Comparison of ENCODE assay signal across 10 mouse cellular contexts in genomic region chr19:3320801-3321200, GRCm38 (mm10). TPM values are rescaled to one million over a fixed set of nuclear protein-coding genes. Genes with fewer than 3 reads are reported as not detected.
DNase-seq lines count a peak whose midpoint lies in the region; ATAC-seq and TF ChIP-seq lines count a peak whose summit lies in the region.
"Had no signal": no experiment of that assay in that cellular context is flagged by ENCODE, and none has a peak within 500 bp of the region (broad histone marks: within the 10 kb centered on the region; RNA-seq: fewer than 3 reads in every experiment).

No protein-coding gene starts in this region.

- no peaks in the 10 kb centered on the region for H3K36me3 ChIP-seq in lung, embryonic 14.5 days (ENCODE audit: insufficient read depth)
- H3K36me3 ChIP-seq: liver, embryonic 15.5 days had no signal

- no peak overlapping the region for H3K27ac ChIP-seq in cerebellum, adult 2 months (ENCODE audit: insufficient read depth, low read length)
- no peak overlapping the region for H3K27ac ChIP-seq in lung, embryonic 14.5 days (ENCODE audit: low read depth)
- H3K27ac ChIP-seq: hindbrain, embryonic 14.5 days; liver, embryonic 15.5 days had no signal

- H3K4me1 ChIP-seq in cerebellum, adult 2 months (ENCODE audit: control insufficient read depth, insufficient read depth, low read length) = no peaks in the 10 kb centered on the region
- H3K4me1 ChIP-seq in lung, embryonic 14.5 days (ENCODE audit: insufficient read depth) = peaks cover 10% of the 10 kb centered on the region

- no peak overlapping the region for H3K9ac ChIP-seq in lung, embryonic 14.5 days
- H3K9ac ChIP-seq: hindbrain, embryonic 14.5 days; liver, embryonic 15.5 days had no signal

- TF ChIP-seq POLR2A in cerebellum, adult 2 months (IDR thresholded peaks at IDR 0.05; ENCODE audit: borderline replicate concordance, insufficient read depth, low read length) = no peak

- no peak overlapping the region for H3K4me3 ChIP-seq in cerebellum, adult 2 months (replicated peaks; ENCODE audit: insufficient read depth, low read depth, low read length)
- no peak overlapping the region for H3K4me3 ChIP-seq in lung, embryonic 14.5 days (ENCODE audit: low read depth, low read length)

- no peaks in the 10 kb centered on the region; the same call in 1 of the 2 replicates for H3K27me3 ChIP-seq in cerebellum, adult 2 months (ENCODE audit: control insufficient read depth, insufficient read depth, low read length)
- 0 out of 2 replicates have a peak, but pooled peaks cover 6% of the 10 kb centered on the region for H3K27me3 ChIP-seq in lung, embryonic 14.5 days (ENCODE audit: insufficient read depth, low read length)
- H3K27me3 ChIP-seq: liver, embryonic 15.5 days had no signal

- no peaks in the 10 kb centered on the region for H3K9me3 ChIP-seq in lung, embryonic 14.5 days (ENCODE audit: low read depth, low read length)
- H3K9me3 ChIP-seq: liver, embryonic 15.5 days had no signal

- ATAC-seq in lung, embryonic 14.5 days (ENCODE audit: insufficient read depth) = no peak
- ATAC-seq in megakaryocyte-erythroid progenitor cell, adult 5-6 weeks (replicated peaks; ENCODE audit: low FRiP score, low TSS enrichment, poor library complexity, severe bottlenecking) = no peak

- WGBS in cerebellum, adult 2 months = 84% methylated on average over 3 of the region's 3 CpGs
- WGBS in lung, embryonic 14.5 days = 76% methylated on average over 3 of the region's 3 CpGs

- peak; percentile 19; the same call in 1 of the 2 replicates for TF ChIP-seq CTCF in cerebellum, adult 2 months (IDR thresholded peaks at IDR 0.05; ENCODE audit: borderline replicate concordance, insufficient read depth, low read depth, low read length)
- peak; percentile 59 for TF ChIP-seq CTCF in lung, embryonic 14.5 days (IDR thresholded peaks at IDR 0.05; ENCODE audit: low read depth)

- H3K4me2 ChIP-seq in lung, embryonic 14.5 days = no peak overlapping the region
- H3K4me2 ChIP-seq: hindbrain, embryonic 14.5 days had no signal

- DNase-seq in cerebellum, adult 2 months = no peak
- DNase-seq in cerebellum, adult 11 months = no peak
- DNase-seq in lung, embryonic 14.5 days = peak; percentile 23
- no peak for DNase-seq in lung, postnatal 4 days
- DNase-seq in adipocyte (ENCODE audit: low spot score) = peak; percentile 45
- peak; percentile 31 for DNase-seq in retina, postnatal 1 day
- DNase-seq in ovary, postnatal 14 days (ENCODE audit: low spot score) = no peak

RNA-seq across cellular contexts. Expression of gene Cpt1a, which starts 1.3 kb away (rescaled TPM):
- 22.2 and 24.1 TPM in 2 replicates for polyA plus RNA-seq in cerebellum, adult 2 months (2012; rRNA removed)
- 18.9 and 19.7 TPM in 2 replicates for polyA plus RNA-seq in lung, embryonic 14.5 days (2014; fragmentation: Nextera tagmentation; extraction: Ambion mirVana)
- total RNA-seq in megakaryocyte-erythroid progenitor cell, adult 5-6 weeks (2014; fragmentation: Nextera tagmentation) = 33.3 and 51.4 TPM in 2 replicates
- total RNA-seq in megakaryocyte-erythroid progenitor cell, adult 5-6 weeks (2017) = 34.2 and 35.2 TPM in 2 replicates

RNA-seq across cellular contexts. Expression of gene Ighmbp2, which starts 38.0 kb away (rescaled TPM):
- polyA plus RNA-seq in cerebellum, adult 2 months (2012; rRNA removed) = 9.2 and 9.8 TPM in 2 replicates
- polyA plus RNA-seq in lung, embryonic 14.5 days (2014; fragmentation: Nextera tagmentation; extraction: Ambion mirVana) = 9.7 and 9.8 TPM in 2 replicates
- total RNA-seq in megakaryocyte-erythroid progenitor cell, adult 5-6 weeks (2014; fragmentation: Nextera tagmentation) = 5.5 and 8.3 TPM in 2 replicates
- total RNA-seq in megakaryocyte-erythroid progenitor cell, adult 5-6 weeks (2017) = 7.3 and 7.9 TPM in 2 replicates

RNA-seq across cellular contexts. Expression of gene Mrpl21, which starts 38.1 kb away (rescaled TPM):
- polyA plus RNA-seq in cerebellum, adult 2 months (2012; rRNA removed) = 56.6 and 61.3 TPM in 2 replicates
- 127 and 130 TPM in 2 replicates for polyA plus RNA-seq in lung, embryonic 14.5 days (2014; fragmentation: Nextera tagmentation; extraction: Ambion mirVana)
- 91.3 and 114 TPM in 2 replicates for total RNA-seq in megakaryocyte-erythroid progenitor cell, adult 5-6 weeks (2014; fragmentation: Nextera tagmentation)
- total RNA-seq in megakaryocyte-erythroid progenitor cell, adult 5-6 weeks (2017) = 118 and 166 TPM in 2 replicates

Comparison
In these comparisons a context has a peak if more than half of its experiments do, and no peak if none do; other contexts are left out.
1. DNase-seq: peak in lung, embryonic 14.5 days (single experiment), adipocyte (single experiment) and retina, postnatal 1 day (single experiment); none in cerebellum, adult 2 months (0 of 2), cerebellum, adult 11 months (single experiment), lung, postnatal 4 days (0 of 2) and ovary, postnatal 14 days (single experiment).